Mouse (Mus musculus): ENCODE results near the gene Afp. TPM values are rescaled to one million over a fixed set of nuclear protein-coding genes. Genes with fewer than 3 reads are reported as not detected.

The Afp gene
- polyA plus RNA-seq (2012; ENCODE audit: insufficient read depth, insufficient read length, missing spikeins): 1.6 and 3.9 TPM in 2 replicates

GRCm38 (mm10) chr5:90490518-90490917 lies at the start of gene Afp:
TSS of gene Afp (plus strand) at chr5:90490737.
- H3K27ac ChIP-seq (ENCODE audit: insufficient read depth, low read depth, low read length): no peak within 1 kb of the TSS
- H3K4me3 ChIP-seq (ENCODE audit: insufficient read depth, low read length): no peak within 1 kb of the TSS
- H3K4me1 ChIP-seq (ENCODE audit: control insufficient read depth, insufficient read depth, low read length): peaks cover 2% of the 10 kb centered on the region
- no peak for TF ChIP-seq POLR2A (IDR thresholded peaks at IDR 0.05; ENCODE audit: borderline replicate concordance, low read depth, low read length)
- TF ChIP-seq CTCF (IDR thresholded peaks at IDR 0.05; ENCODE audit: low read depth, low read length): no peak

- H3K4me1 ChIP-seq (ENCODE audit: control insufficient read depth, insufficient read depth, low read length): no peaks in the 10 kb centered on the region
- H3K27ac ChIP-seq (ENCODE audit: insufficient read depth, low read depth, low read length): no peak overlapping the region
- no peak for TF ChIP-seq POLR2A (IDR thresholded peaks at IDR 0.05; ENCODE audit: borderline replicate concordance, low read depth, low read length)
- no peak for TF ChIP-seq CTCF (IDR thresholded peaks at IDR 0.05; ENCODE audit: low read depth, low read length)
- no peak overlapping the region for H3K4me3 ChIP-seq (ENCODE audit: insufficient read depth, low read length)
Measured at GRCm38 (mm10) chr5:90447577-90447976, 43.0 kb upstream of the Afp start.

- H3K27ac ChIP-seq (ENCODE audit: insufficient read depth, low read depth, low read length): no peak overlapping the region
Measured at GRCm38 (mm10) chr5:90449961-90450360, 40.6 kb upstream of the Afp start.

GRCm38 (mm10) chr5:90452711-90453110 lies 37.8 kb upstream of the Afp start:
- no peak overlapping the region for H3K4me3 ChIP-seq (ENCODE audit: insufficient read depth, low read length)

More at GRCm38 (mm10) chr5:90449961-90450360, 40.6 kb upstream of the Afp start:
- H3K4me3 ChIP-seq (ENCODE audit: insufficient read depth, low read length): no peak overlapping the region
- no peaks in the 10 kb centered on the region for H3K4me1 ChIP-seq (ENCODE audit: control insufficient read depth, insufficient read depth, low read length)
- TF ChIP-seq POLR2A (IDR thresholded peaks at IDR 0.05; ENCODE audit: borderline replicate concordance, low read depth, low read length) (no peak), CTCF (IDR thresholded peaks at IDR 0.05; ENCODE audit: low read depth, low read length) (no peak)

GRCm38 (mm10) chr5:90457241-90457640 lies 33.3 kb upstream of the Afp start:
- H3K4me3 ChIP-seq (ENCODE audit: insufficient read depth, low read length): no peak overlapping the region
- no peaks in the 10 kb centered on the region for H3K4me1 ChIP-seq (ENCODE audit: control insufficient read depth, insufficient read depth, low read length)
- no peak overlapping the region for H3K27ac ChIP-seq (ENCODE audit: insufficient read depth, low read depth, low read length)
- TF ChIP-seq POLR2A (IDR thresholded peaks at IDR 0.05; ENCODE audit: borderline replicate concordance, low read depth, low read length) (no peak), CTCF (IDR thresholded peaks at IDR 0.05; ENCODE audit: low read depth, low read length) (no peak)

More at GRCm38 (mm10) chr5:90452711-90453110, 37.8 kb upstream of the Afp start:
- H3K27ac ChIP-seq (ENCODE audit: insufficient read depth, low read depth, low read length): no peak overlapping the region
- H3K4me1 ChIP-seq (ENCODE audit: control insufficient read depth, insufficient read depth, low read length): no peaks in the 10 kb centered on the region
- TF ChIP-seq POLR2A (IDR thresholded peaks at IDR 0.05; ENCODE audit: borderline replicate concordance, low read depth, low read length): no peak

GRCm38 (mm10) chr5:90458727-90459126 lies 31.8 kb upstream of the Afp start:
- Histone ChIP-seq H3K27ac (ENCODE audit: insufficient read depth, low read depth, low read length) (no peak overlapping the region), H3K4me1 (ENCODE audit: control insufficient read depth, insufficient read depth, low read length) (no peaks in the 10 kb centered on the region), H3K4me3 (ENCODE audit: insufficient read depth, low read length) (no peak overlapping the region)
- TF ChIP-seq CTCF (IDR thresholded peaks at IDR 0.05; ENCODE audit: low read depth, low read length) (no peak), POLR2A (IDR thresholded peaks at IDR 0.05; ENCODE audit: borderline replicate concordance, low read depth, low read length) (no peak)

- TF ChIP-seq POLR2A (IDR thresholded peaks at IDR 0.05; ENCODE audit: borderline replicate concordance, low read depth, low read length) (no peak), CTCF (IDR thresholded peaks at IDR 0.05; ENCODE audit: low read depth, low read length) (no peak)
- no peaks in the 10 kb centered on the region for H3K4me1 ChIP-seq (ENCODE audit: control insufficient read depth, insufficient read depth, low read length)
- H3K27ac ChIP-seq (ENCODE audit: insufficient read depth, low read depth, low read length): no peak within 1 kb of the TSS
- H3K4me3 ChIP-seq (ENCODE audit: insufficient read depth, low read length): no peak within 1 kb of the TSS
Measured at GRCm38 (mm10) chr5:90460619-90461018, 29.9 kb upstream of the Afp start, which contains the start of gene Alb. TSS of gene Alb (plus strand) at chr5:90460897.

- H3K4me3 ChIP-seq (ENCODE audit: insufficient read depth, low read length): no peak overlapping the region
- H3K27ac ChIP-seq (ENCODE audit: insufficient read depth, low read depth, low read length): no peak overlapping the region
- no peak for TF ChIP-seq CTCF (IDR thresholded peaks at IDR 0.05; ENCODE audit: low read depth, low read length)
- TF ChIP-seq POLR2A (IDR thresholded peaks at IDR 0.05; ENCODE audit: borderline replicate concordance, low read depth, low read length): no peak
Measured at GRCm38 (mm10) chr5:90466806-90467205, 23.7 kb upstream of the Afp start.

GRCm38 (mm10) chr5:90467245-90467644 lies 23.3 kb upstream of the Afp start:
- H3K27ac ChIP-seq (ENCODE audit: insufficient read depth, low read depth, low read length): no peak overlapping the region
- H3K4me1 ChIP-seq (ENCODE audit: control insufficient read depth, insufficient read depth, low read length): peaks cover 2% of the 10 kb centered on the region; the same call in 1 of the 2 replicates
- no peak for TF ChIP-seq CTCF (IDR thresholded peaks at IDR 0.05; ENCODE audit: low read depth, low read length)
- TF ChIP-seq POLR2A (IDR thresholded peaks at IDR 0.05; ENCODE audit: borderline replicate concordance, low read depth, low read length): no peak
- H3K4me3 ChIP-seq (ENCODE audit: insufficient read depth, low read length): no peak overlapping the region

More at GRCm38 (mm10) chr5:90466806-90467205, 23.7 kb upstream of the Afp start:
- H3K4me1 ChIP-seq (ENCODE audit: control insufficient read depth, insufficient read depth, low read length): peaks cover 2% of the 10 kb centered on the region; the same call in 1 of the 2 replicates

GRCm38 (mm10) chr5:90470836-90471235 lies 19.7 kb upstream of the Afp start:
- peaks cover 2% of the 10 kb centered on the region; the same call in 1 of the 2 replicates for H3K4me1 ChIP-seq (ENCODE audit: control insufficient read depth, insufficient read depth, low read length)
- H3K27ac ChIP-seq (ENCODE audit: insufficient read depth, low read depth, low read length): no peak overlapping the region
- H3K4me3 ChIP-seq (ENCODE audit: insufficient read depth, low read length): no peak overlapping the region
- no peak for TF ChIP-seq POLR2A (IDR thresholded peaks at IDR 0.05; ENCODE audit: borderline replicate concordance, low read depth, low read length)
- no peak for TF ChIP-seq CTCF (IDR thresholded peaks at IDR 0.05; ENCODE audit: low read depth, low read length)

All from bone marrow macrophage, adult 2 months (primary cell).